Mouse (Mus musculus) duodenum, adult 2 months (tissue): ENCODE results near the gene Sars. TPM values are rescaled to one million over a fixed set of nuclear protein-coding genes. Genes with fewer than 3 reads are reported as not detected.

Experiments used
- polyA plus RNA-seq: library from polyadenylated mRNA; depleted of rRNA; stranded (reverse); fragments of >200 nt; gene quantifications from 2 replicates; pipeline ENCODE4 v1.2.3, GENCODE M21; 2012; ENCODE audit warnings: low replicate concordance; rRNA removed

The Sars gene
- 21.2 and 23.1 TPM in 2 replicates for polyA plus RNA-seq

GRCm38 (mm10) chr3:108444698-108445365 is at the start of gene Sars:
Gene Sars, minus strand, starts transcription at chr3:108445209.

GRCm38 (mm10) chr3:108414857-108415830 is 29.9 kb downstream of the Sars start, which contains the start of gene Celsr2:
Gene Celsr2, minus strand, starts transcription at chr3:108415552.

GRCm38 (mm10) chr3:108383485-108384354 is 61.3 kb downstream of the Sars start, which contains the start of gene Psrc1:
Gene Psrc1, plus strand, starts transcription at chr3:108383839.

Other genes with a start within 250 kb of the Sars start
- 7.8 and 8.4 TPM in 2 replicates for gene Cyb561d1, start 244.0 kb downstream of the Sars start, polyA plus RNA-seq
- gene Atxn7l2, start 234.3 kb downstream of the Sars start, polyA plus RNA-seq, result 11.8 and 14.4 TPM in 2 replicates
- gene Sypl2, start 218.6 kb downstream of the Sars start, polyA plus RNA-seq, result 6.7 and 11.3 TPM in 2 replicates
- 12.8 and 19.8 TPM in 2 replicates for gene Psma5, start 188.3 kb downstream of the Sars start, polyA plus RNA-seq
- gene Sort1, start 161.1 kb downstream of the Sars start, polyA plus RNA-seq, result 22.8 and 35.5 TPM in 2 replicates
- not detected in 2 replicates for gene Mybphl, start 80.3 kb downstream of the Sars start, polyA plus RNA-seq
- 2.9 and 5.2 TPM in 2 replicates for gene Psrc1, start 61.4 kb downstream of the Sars start, polyA plus RNA-seq
- gene Celsr2, start 29.7 kb downstream of the Sars start, polyA plus RNA-seq, result 1.1 and 5.9 TPM in 2 replicates
- not detected in 2 replicates for gene 1700013F07Rik, start 88.9 kb upstream of the Sars start, polyA plus RNA-seq
- 7.8 and 26.5 TPM in 2 replicates for gene 5330417C22Rik, start 91.3 kb upstream of the Sars start, polyA plus RNA-seq
- gene Tmem167b, start 117.3 kb upstream of the Sars start, polyA plus RNA-seq, result 1.7 and 2.2 TPM in 2 replicates
- 0.44 and 1.1 TPM in 2 replicates for gene Taf13, start 126.5 kb upstream of the Sars start, polyA plus RNA-seq
- gene Wdr47, start 146.1 kb upstream of the Sars start, polyA plus RNA-seq, result 0.83 and 1.3 TPM in 2 replicates
- gene Clcc1, start 208.7 kb upstream of the Sars start, polyA plus RNA-seq, result 12.5 and 15.3 TPM in 2 replicates